Mouse (Mus musculus): Measurements from ENCODE around the gene Map4k2. TPM values are rescaled to one million over a fixed set of nuclear protein-coding genes. Genes with fewer than 3 reads are reported as not detected.

The Map4k2 gene
- polyA plus RNA-seq, 1 experiment: 10.2 TPM

GRCm38 (mm10) chr19:6364317-6364725 lies 23.4 kb downstream of the Map4k2 start:
- peak overlapping the region; percentile 96 for H3K4me3 ChIP-seq (ENCODE audit: insufficient read depth, poor library complexity, severe bottlenecking)
- H3ac ChIP-seq (ENCODE audit: control insufficient read depth, insufficient read length, low read depth): peak overlapping the region; percentile 93
- H3K36me3 ChIP-seq (ENCODE audit: control insufficient read depth, insufficient read depth): peaks cover 48% of the 10 kb centered on the region
- TF ChIP-seq FOSL1 (IDR thresholded peaks at IDR 0.05; ENCODE audit: insufficient read depth, low read length, poor library complexity, severe bottlenecking): no peak
- TF ChIP-seq USF1 (IDR thresholded peaks at IDR 0.05; ENCODE audit: low read depth): no peak
- peak; percentile 17 for TF ChIP-seq MAX (IDR thresholded peaks at IDR 0.05)
- peak; percentile 75 for TF ChIP-seq CEBPB (IDR thresholded peaks at IDR 0.05; ENCODE audit: low read depth)
- TF ChIP-seq MYOD1 (IDR thresholded peaks at IDR 0.05; ENCODE audit: control insufficient read depth, insufficient read length, low read depth): peak; percentile 52
- TF ChIP-seq MYOG (IDR thresholded peaks at IDR 0.05; ENCODE audit: control insufficient read depth, extremely low read depth, insufficient read length): no peak
- no peaks in the 10 kb centered on the region for H3K27me3 ChIP-seq (ENCODE audit: control insufficient read depth, insufficient read depth, insufficient read length)
- peaks cover 50% of the 10 kb centered on the region for H3K79me3 ChIP-seq (ENCODE audit: low read depth)
- peaks cover 57% of the 10 kb centered on the region for H3K79me2 ChIP-seq (ENCODE audit: control insufficient read depth, insufficient read depth)

DNA sequence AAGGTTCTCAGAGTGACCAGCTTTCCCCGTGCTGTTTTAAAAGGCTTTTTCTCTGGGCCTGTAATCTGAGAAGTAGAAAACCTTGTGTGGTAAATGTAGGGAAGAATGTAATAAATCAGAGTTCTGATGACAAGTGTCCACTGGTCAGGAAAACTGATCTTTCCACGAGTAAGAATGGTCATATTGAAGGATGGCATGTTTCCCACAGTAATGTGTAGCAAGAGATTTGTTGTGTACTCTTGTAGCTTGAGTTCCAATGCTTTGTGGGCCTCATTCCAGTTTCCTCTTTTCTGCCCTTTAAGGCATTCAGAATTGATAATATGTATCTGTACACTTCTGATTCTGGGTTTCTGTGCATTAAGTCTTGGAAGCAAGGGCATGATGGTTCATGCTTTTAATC lies 23.9 kb downstream of the Map4k2 start:
- peak overlapping the region; percentile 93 for H3ac ChIP-seq (ENCODE audit: control insufficient read depth, insufficient read length, low read depth)
- H3K4me3 ChIP-seq (ENCODE audit: insufficient read depth, poor library complexity, severe bottlenecking): peak overlapping the region; percentile 96
- H3K27me3 ChIP-seq (ENCODE audit: control insufficient read depth, insufficient read depth, insufficient read length): no peaks in the 10 kb centered on the region
- peaks cover 53% of the 10 kb centered on the region for H3K36me3 ChIP-seq (ENCODE audit: control insufficient read depth, insufficient read depth)
- H3K79me3 ChIP-seq (ENCODE audit: low read depth): peaks cover 54% of the 10 kb centered on the region
- no peak for TF ChIP-seq USF1 (IDR thresholded peaks at IDR 0.05; ENCODE audit: low read depth)
- peaks cover 62% of the 10 kb centered on the region for H3K79me2 ChIP-seq (ENCODE audit: control insufficient read depth, insufficient read depth)

DNA sequence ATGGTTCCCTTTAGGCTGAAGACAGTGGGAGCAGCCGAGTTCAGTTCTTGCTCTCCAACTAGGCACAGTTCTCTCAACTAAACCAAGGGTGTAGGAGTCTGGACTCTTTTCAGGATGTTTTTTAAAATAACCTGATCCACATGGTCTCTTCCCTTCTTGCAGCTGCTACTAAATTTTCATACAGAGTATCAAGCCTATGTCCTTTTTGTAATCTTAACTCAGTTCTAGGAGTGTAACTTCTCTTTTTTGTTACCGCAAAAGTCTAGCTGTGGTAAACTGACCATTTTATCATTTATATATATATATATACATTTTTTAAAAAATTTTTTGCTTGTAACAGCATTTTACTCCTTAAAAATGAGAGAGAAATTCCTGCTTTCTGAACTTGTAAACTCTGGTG lies 29.2 kb downstream of the Map4k2 start:
- H3K27me3 ChIP-seq (ENCODE audit: control insufficient read depth, insufficient read depth, insufficient read length): no peaks in the 10 kb centered on the region
- no peak overlapping the region for H3ac ChIP-seq (ENCODE audit: control insufficient read depth, insufficient read length, low read depth)
- H3K36me3 ChIP-seq (ENCODE audit: control insufficient read depth, insufficient read depth): peaks cover 98% of the 10 kb centered on the region
- peaks cover 75% of the 10 kb centered on the region for H3K79me3 ChIP-seq (ENCODE audit: low read depth)
- TF ChIP-seq MYOD1 (IDR thresholded peaks at IDR 0.05; ENCODE audit: control insufficient read depth, insufficient read length, low read depth) (no peak), FOSL1 (IDR thresholded peaks at IDR 0.05; ENCODE audit: insufficient read depth, low read length, poor library complexity, severe bottlenecking) (no peak), MAX (IDR thresholded peaks at IDR 0.05) (no peak)
- H3K79me2 ChIP-seq (ENCODE audit: control insufficient read depth, insufficient read depth): peaks cover 98% of the 10 kb centered on the region
- no peak overlapping the region for H3K4me3 ChIP-seq (ENCODE audit: insufficient read depth, poor library complexity, severe bottlenecking)

DNA sequence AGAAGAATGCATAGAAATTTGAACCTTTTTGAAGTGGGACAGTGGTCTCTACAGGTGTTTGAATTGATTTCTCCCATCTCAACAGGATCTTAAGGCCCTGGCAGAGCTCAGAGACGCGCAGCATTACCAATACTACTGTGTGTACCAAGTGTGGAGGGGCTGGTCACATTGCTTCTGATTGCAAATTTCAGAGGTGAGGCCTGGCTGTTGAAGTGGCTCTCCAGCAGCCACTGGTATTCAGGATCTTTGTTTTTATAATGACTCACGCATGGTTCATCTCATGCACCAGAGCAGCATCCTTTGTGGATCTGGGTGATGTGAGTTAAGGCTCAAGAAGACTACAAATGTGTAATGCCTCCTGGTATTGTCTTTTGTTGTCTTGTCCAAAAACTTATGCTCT lies 31.5 kb downstream of the Map4k2 start:
- no peak overlapping the region for H3ac ChIP-seq (ENCODE audit: control insufficient read depth, insufficient read length, low read depth)
- no peak overlapping the region for H3K4me3 ChIP-seq (ENCODE audit: insufficient read depth, poor library complexity, severe bottlenecking)
- H3K79me3 ChIP-seq (ENCODE audit: low read depth): peaks cover 55% of the 10 kb centered on the region
- peaks cover 92% of the 10 kb centered on the region for H3K79me2 ChIP-seq (ENCODE audit: control insufficient read depth, insufficient read depth)
- H3K27me3 ChIP-seq (ENCODE audit: control insufficient read depth, insufficient read depth, insufficient read length): no peaks in the 10 kb centered on the region
- peaks cover 96% of the 10 kb centered on the region for H3K36me3 ChIP-seq (ENCODE audit: control insufficient read depth, insufficient read depth)
- TF ChIP-seq CEBPB (IDR thresholded peaks at IDR 0.05; ENCODE audit: low read depth) (no peak), FOSL1 (IDR thresholded peaks at IDR 0.05; ENCODE audit: insufficient read depth, low read length, poor library complexity, severe bottlenecking) (peak; percentile 70), MAX (IDR thresholded peaks at IDR 0.05) (peak; percentile 9)

DNA sequence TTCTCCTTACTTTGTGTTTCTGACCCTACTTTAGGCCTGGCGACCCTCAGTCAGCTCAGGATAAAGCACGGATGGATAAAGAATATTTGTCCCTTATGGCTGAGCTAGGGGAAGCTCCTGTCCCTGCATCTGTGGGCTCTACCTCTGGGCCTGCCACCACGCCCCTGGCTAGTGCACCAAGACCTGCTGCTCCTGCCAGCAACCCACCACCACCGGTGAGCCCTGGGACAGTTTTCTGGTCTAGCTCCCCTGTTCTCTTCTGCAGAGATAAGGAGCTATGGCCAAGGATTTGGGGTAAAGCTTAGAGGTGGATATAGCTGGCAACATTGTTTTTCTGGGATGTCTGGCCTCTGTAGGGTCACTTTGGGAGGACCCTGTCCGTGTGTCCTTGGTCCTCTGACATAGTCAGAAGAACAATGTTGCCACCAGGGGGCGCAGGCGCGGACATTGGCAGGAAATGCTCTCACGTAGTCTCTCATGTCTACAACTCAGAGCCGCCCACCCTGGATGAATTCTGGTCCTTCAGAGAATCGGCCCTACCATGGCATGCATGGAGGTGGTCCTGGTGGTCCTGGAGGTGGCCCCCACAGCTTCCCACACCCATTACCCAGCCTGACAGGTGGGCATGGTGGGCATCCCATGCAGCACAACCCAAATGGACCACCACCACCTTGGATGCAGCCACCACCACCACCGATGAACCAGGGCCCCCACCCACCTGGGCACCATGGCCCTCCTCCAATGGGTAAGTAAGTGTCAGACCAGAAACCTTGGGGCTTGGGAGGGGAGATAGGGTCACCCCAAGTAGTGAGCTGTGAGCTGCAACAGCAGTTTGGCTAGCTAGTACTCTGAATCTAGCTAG lies 32.8 kb downstream of the Map4k2 start:
- peaks cover 96% of the 10 kb centered on the region for H3K36me3 ChIP-seq (ENCODE audit: control insufficient read depth, insufficient read depth)
- no peak overlapping the region for H3ac ChIP-seq (ENCODE audit: control insufficient read depth, insufficient read length, low read depth)
- H3K4me3 ChIP-seq (ENCODE audit: insufficient read depth, poor library complexity, severe bottlenecking): no peak overlapping the region
- H3K27me3 ChIP-seq (ENCODE audit: control insufficient read depth, insufficient read depth, insufficient read length): no peaks in the 10 kb centered on the region
- H3K79me3 ChIP-seq (ENCODE audit: low read depth): peaks cover 42% of the 10 kb centered on the region
- H3K79me2 ChIP-seq (ENCODE audit: control insufficient read depth, insufficient read depth): peaks cover 84% of the 10 kb centered on the region
- TF ChIP-seq CEBPB (IDR thresholded peaks at IDR 0.05; ENCODE audit: low read depth) (no peak), CTCF (IDR thresholded peaks at IDR 0.05; ENCODE audit: control insufficient read depth, insufficient read depth, insufficient read length) (peak; percentile 40)

DNA sequence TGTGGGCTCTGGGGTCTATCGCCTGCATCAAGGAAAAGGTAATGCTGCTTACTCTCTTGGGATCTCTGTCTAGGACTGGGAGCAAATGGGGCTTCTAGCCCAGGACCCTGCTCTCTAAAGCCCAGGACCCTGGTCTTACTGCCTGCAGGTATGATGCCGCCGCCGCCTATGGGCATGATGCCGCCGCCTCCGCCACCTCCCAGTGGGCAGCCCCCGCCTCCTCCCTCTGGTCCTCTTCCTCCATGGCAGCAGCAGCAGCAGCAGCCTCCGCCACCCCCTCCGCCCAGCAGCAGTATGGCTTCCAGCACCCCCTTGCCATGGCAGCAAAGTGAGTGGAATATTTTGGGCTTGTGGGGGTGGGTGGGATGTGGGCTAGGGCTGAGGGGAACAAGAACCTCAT lies 33.6 kb downstream of the Map4k2 start:
- H3K4me3 ChIP-seq (ENCODE audit: insufficient read depth, poor library complexity, severe bottlenecking): no peak overlapping the region
- peaks cover 76% of the 10 kb centered on the region for H3K79me2 ChIP-seq (ENCODE audit: control insufficient read depth, insufficient read depth)
- H3ac ChIP-seq (ENCODE audit: control insufficient read depth, insufficient read length, low read depth): no peak overlapping the region
- H3K36me3 ChIP-seq (ENCODE audit: control insufficient read depth, insufficient read depth): peaks cover 97% of the 10 kb centered on the region
- no peaks in the 10 kb centered on the region for H3K27me3 ChIP-seq (ENCODE audit: control insufficient read depth, insufficient read depth, insufficient read length)
- H3K79me3 ChIP-seq (ENCODE audit: low read depth): peaks cover 34% of the 10 kb centered on the region
- TF ChIP-seq MYOD1 (IDR thresholded peaks at IDR 0.05; ENCODE audit: control insufficient read depth, insufficient read length, low read depth) (no peak), FOSL1 (IDR thresholded peaks at IDR 0.05; ENCODE audit: insufficient read depth, low read length, poor library complexity, severe bottlenecking) (no peak), MAX (IDR thresholded peaks at IDR 0.05) (no peak), CEBPB (IDR thresholded peaks at IDR 0.05; ENCODE audit: low read depth) (no peak), CTCF (IDR thresholded peaks at IDR 0.05; ENCODE audit: control insufficient read depth, insufficient read depth, insufficient read length) (no peak), MYOG (IDR thresholded peaks at IDR 0.05; ENCODE audit: control insufficient read depth, extremely low read depth, insufficient read length) (no peak), USF1 (IDR thresholded peaks at IDR 0.05; ENCODE audit: low read depth) (no peak)

All from C2C12 (cell line).